Mouse (Mus musculus): ENCODE measurements around the gene Ubl4b. TPM values are rescaled to one million over a fixed set of nuclear protein-coding genes. Genes with fewer than 3 reads are reported as not detected.

Ubl4b gene
- polyA plus RNA-seq (2014; fragmentation: Illumina TruSeq; extraction: RNeasy Lipid Tissue Mini Kit (QIAGEN cat#74804); ENCODE audit: low read depth, low replicate concordance) = not detected

GRCm38 (mm10) chr3:107554842-107555241 lies at the start of gene Ubl4b:
TSS of gene Ubl4b (minus strand) at chr3:107555073.

DNA sequence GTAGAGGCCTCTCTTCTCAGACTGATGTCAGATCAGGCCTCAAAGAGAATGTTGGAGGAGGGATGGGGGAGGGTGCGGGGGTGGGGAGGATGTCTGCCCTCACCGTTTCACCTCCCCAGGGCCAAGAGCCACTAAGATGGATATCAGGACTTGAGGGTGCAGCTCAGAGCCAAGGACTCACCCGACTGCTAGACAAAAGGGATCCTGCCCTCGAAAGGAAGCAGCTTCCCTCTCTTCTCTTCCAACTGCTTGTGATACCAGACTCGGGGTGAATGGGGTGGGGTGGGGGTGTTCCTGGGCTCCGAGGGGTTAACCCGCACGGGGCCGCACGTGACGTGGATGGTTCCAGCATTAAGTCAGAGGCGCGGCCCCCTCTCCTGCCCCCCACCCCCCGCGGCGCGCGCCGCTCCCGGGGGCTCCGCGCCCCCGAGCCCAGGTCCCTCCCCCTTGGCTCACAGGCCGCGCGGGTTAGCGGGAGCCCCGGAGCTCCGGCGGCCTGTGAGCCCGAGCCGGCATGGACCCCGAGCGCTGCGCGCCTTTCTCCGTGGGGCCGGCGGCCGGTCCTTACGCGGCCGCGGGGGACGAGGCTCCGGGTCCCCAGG lies 39.9 kb upstream of the Ubl4b start, which contains the start of gene Alx3:
Gene Alx3, plus strand, starts transcription at position 370 of the 602 bp plus-strand sequence.

DNA sequence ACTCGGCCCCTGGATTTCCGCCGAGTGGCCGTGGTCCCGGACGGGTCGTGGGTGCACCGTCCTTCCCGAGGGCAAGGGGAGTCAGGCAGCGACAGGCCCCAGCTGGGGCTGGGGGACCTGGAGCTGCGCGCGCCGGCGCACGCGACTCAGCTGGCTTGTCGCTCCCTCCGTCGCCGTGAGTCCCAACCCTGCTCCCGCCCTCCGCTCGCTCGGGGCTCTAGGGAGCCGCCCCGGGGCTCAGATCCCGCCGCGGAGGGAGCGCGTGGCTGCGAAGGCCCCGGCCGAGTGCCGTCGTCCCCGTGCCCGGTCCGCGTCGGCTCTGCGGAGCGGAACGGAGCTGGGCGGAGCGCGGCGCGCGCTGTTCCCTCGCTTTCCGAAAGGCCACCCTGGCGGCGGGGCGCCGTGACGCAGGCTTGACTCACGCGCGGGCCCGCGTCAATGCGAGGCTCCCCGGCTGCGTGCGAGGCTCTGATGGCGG lies 37.2 kb downstream of the Ubl4b start, which contains the start of gene Slc6a17:
Gene Slc6a17, minus strand, starts transcription at position 388 of the 478 bp plus-strand sequence.

Other genes with a start within 250 kb of the Ubl4b start
- 18.6 TPM for gene Rbm15, start 221.4 kb downstream of the Ubl4b start, polyA plus RNA-seq (2014; fragmentation: Illumina TruSeq; extraction: RNeasy Lipid Tissue Mini Kit (QIAGEN cat#74804); ENCODE audit: low read depth, low replicate concordance)
- gene Kcnc4, start 95.5 kb downstream of the Ubl4b start, polyA plus RNA-seq (2014; fragmentation: Illumina TruSeq; extraction: RNeasy Lipid Tissue Mini Kit (QIAGEN cat#74804); ENCODE audit: low read depth, low replicate concordance) = 1.7 TPM
- gene Slc6a17, start 37.1 kb downstream of the Ubl4b start, polyA plus RNA-seq (2014; fragmentation: Illumina TruSeq; extraction: RNeasy Lipid Tissue Mini Kit (QIAGEN cat#74804); ENCODE audit: low read depth, low replicate concordance) = 0.47 TPM
- gene Alx3, start 40.0 kb upstream of the Ubl4b start, polyA plus RNA-seq (2014; fragmentation: Illumina TruSeq; extraction: RNeasy Lipid Tissue Mini Kit (QIAGEN cat#74804); ENCODE audit: low read depth, low replicate concordance) = not detected
- gene Gm10961, start 76.2 kb upstream of the Ubl4b start, polyA plus RNA-seq (2014; fragmentation: Illumina TruSeq; extraction: RNeasy Lipid Tissue Mini Kit (QIAGEN cat#74804); ENCODE audit: low read depth, low replicate concordance) = not detected
- gene Strip1, start 76.6 kb upstream of the Ubl4b start, polyA plus RNA-seq (2014; fragmentation: Illumina TruSeq; extraction: RNeasy Lipid Tissue Mini Kit (QIAGEN cat#74804); ENCODE audit: low read depth, low replicate concordance) = 5.0 TPM
- gene Ahcyl1, start 141.5 kb upstream of the Ubl4b start, polyA plus RNA-seq (2014; fragmentation: Illumina TruSeq; extraction: RNeasy Lipid Tissue Mini Kit (QIAGEN cat#74804); ENCODE audit: low read depth, low replicate concordance) = 421 TPM
- 12.5 TPM for gene Csf1, start 205.4 kb upstream of the Ubl4b start, polyA plus RNA-seq (2014; fragmentation: Illumina TruSeq; extraction: RNeasy Lipid Tissue Mini Kit (QIAGEN cat#74804); ENCODE audit: low read depth, low replicate concordance)